Mouse (Mus musculus) lung, postnatal 0 days (tissue): ENCODE measurements at regions not wholly inside any gene's neighbourhood (a gene's known extent, or its start where the extent isn't known, plus 50 kb on each side); places are given as distances from the start of the nearest gene placed in this dataset.

Source experiments
- ATAC-seq: fragments of 200-750 bp; cut with Nextera tagmentation; 2 replicates; pipeline ENCODE4 v1.8.0; 2017; ENCODE audit warnings: moderate library complexity
- DNase-seq: peaks from one replicate; pipeline ENCODE4 v3.0.0-alpha.2; 2016; ENCODE audit warnings: low spot score
- H3K27ac ChIP-seq: fragments of 300-500 bp; sonication (generic); 2 replicates; pipeline ENCODE4 v1.5.1; 2014; ENCODE audit warnings: antibody characterized with exemption, mild to moderate bottlenecking, low read length, mixed read lengths
- H3K27me3 ChIP-seq: fragments of 300-500 bp; sonication (generic); replicated peaks from 2 replicates; pipeline ENCODE4 v1.6.1; 2014; ENCODE audit warnings: low read length, mixed read lengths; ENCODE audit not compliant: insufficient read depth
- H3K36me3 ChIP-seq: fragments of 300-500 bp; sonication (generic); 2 replicates; pipeline ENCODE4 v1.6.1; 2014; ENCODE audit warnings: low read length, mixed read lengths; ENCODE audit not compliant: insufficient read depth
- H3K4me1 ChIP-seq: fragments of 300-500 bp; sonication (generic); 2 replicates; pipeline ENCODE4 v1.6.1; 2014; ENCODE audit warnings: antibody characterized with exemption, low read depth, low read length, mixed read lengths; ENCODE audit not compliant: insufficient read depth
- H3K4me2 ChIP-seq: fragments of 300-500 bp; sonication (generic); replicated peaks from 2 replicates; pipeline ENCODE4 v1.6.1; 2014; ENCODE audit warnings: low read depth, mild to moderate bottlenecking, low read length, moderate library complexity, mixed read lengths
- H3K4me3 ChIP-seq: fragments of 300-500 bp; sonication (generic); 2 replicates; pipeline ENCODE4 v1.5.1; 2014; ENCODE audit warnings: low read depth, low read length
- H3K9ac ChIP-seq: fragments of 300-500 bp; sonication (generic); replicated peaks from 2 replicates; pipeline ENCODE4 v1.6.1; 2014; ENCODE audit warnings: low read depth, mild to moderate bottlenecking
- H3K9me3 ChIP-seq: fragments of 300-500 bp; sonication (generic); 2 replicates; pipeline ENCODE4 v1.6.1; 2016; ENCODE audit warnings: low read length, mixed read lengths
- CTCF ChIP-seq: IDR thresholded peaks from 2 replicates; pipeline ENCODE4 v1.5.1; 2016; ENCODE audit warnings: antibody characterized with exemption, mild to moderate bottlenecking
- EP300 ChIP-seq: IDR thresholded peaks from 2 replicates; pipeline ENCODE4 v1.6.1; 2016; ENCODE audit warnings: antibody characterized with exemption, mild to moderate bottlenecking, control low read depth
- WGBS: fragments of 180-500 bp; shearing (Covaris S2); extraction: QIAGEN DNeasy Blood & Tissue Kit; methylation state at CpG from one replicate; pipeline ENCODE4 v1.1.7; 2014; 5-methylcytosine and 5-hydroxymethylcytosine counted together

- no peak for DNase-seq
- WGBS, result 82% methylated on average over 5 of the region's 5 CpGs
These were observed 194.9 kb downstream of the Gm11146 start for GRCm38 (mm10) chr16:77406999-77407398.

GRCm38 (mm10) chr16:77405859-77406258, 196.0 kb downstream of the Gm11146 start:
- no peaks in the 10 kb centered on the region for H3K9me3 ChIP-seq
- no peak overlapping the region for H3K9ac ChIP-seq
- no peak for TF ChIP-seq CTCF
- TF ChIP-seq EP300, result no peak
- no peaks in the 10 kb centered on the region for H3K4me1 ChIP-seq
- H3K36me3 ChIP-seq, result no peaks in the 10 kb centered on the region
- H3K27me3 ChIP-seq, result no peaks in the 10 kb centered on the region
- H3K4me2 ChIP-seq, result no peak overlapping the region
- ATAC-seq (no peak), DNase-seq (no peak)
- WGBS, result 62% methylated on average over 6 of the region's 6 CpGs
- H3K27ac ChIP-seq, result no peak overlapping the region
- no peak overlapping the region for H3K4me3 ChIP-seq

More at GRCm38 (mm10) chr16:77406999-77407398, 194.9 kb downstream of the Gm11146 start:
- H3K4me2 ChIP-seq, result no peak overlapping the region
- no peak overlapping the region for H3K27ac ChIP-seq
- ATAC-seq, result no peak
- H3K4me3 ChIP-seq, result no peak overlapping the region
- no peaks in the 10 kb centered on the region for H3K36me3 ChIP-seq
- no peaks in the 10 kb centered on the region for H3K4me1 ChIP-seq
- no peaks in the 10 kb centered on the region for H3K9me3 ChIP-seq
- no peaks in the 10 kb centered on the region for H3K27me3 ChIP-seq
- TF ChIP-seq CTCF, result no peak
- TF ChIP-seq EP300, result no peak
- no peak overlapping the region for H3K9ac ChIP-seq

DNA sequence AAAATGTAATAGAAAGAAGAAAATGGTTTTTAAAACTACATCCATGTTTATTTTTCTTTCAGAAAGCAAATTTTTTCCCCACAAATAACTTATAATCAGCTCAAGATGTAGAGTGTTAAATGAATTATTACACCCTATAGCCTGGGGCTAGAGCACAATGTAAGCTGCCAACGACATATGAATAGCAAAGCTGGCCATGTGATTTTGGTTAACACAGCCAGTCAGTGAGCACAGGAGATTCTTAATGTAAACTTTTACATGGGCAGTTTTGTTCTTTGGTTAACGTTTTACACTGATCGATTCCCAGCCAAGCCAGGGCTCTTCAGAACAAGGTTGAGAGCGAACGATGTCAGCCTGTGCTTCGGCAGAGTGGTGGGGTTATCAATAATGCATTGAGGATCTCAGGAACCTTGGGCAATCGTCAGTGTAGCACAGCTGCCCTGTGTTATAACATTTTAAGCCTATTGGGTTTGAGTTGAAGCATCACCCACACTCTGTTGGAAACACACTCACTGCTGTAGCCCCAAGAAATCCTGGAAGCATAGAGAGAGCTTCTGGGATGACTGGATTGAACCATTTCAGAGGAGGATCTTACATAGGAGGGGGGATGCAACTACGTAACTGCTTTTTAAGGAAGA, 196.6 kb downstream of the Gm11146 start:
- WGBS, result 57% methylated on average over 8 of the region's 8 CpGs
- H3K9me3 ChIP-seq, result no peaks in the 10 kb centered on the region
- ATAC-seq, result no peak
- no peaks in the 10 kb centered on the region for H3K4me1 ChIP-seq
- H3K27ac ChIP-seq, result no peak overlapping the region
- no peaks in the 10 kb centered on the region for H3K36me3 ChIP-seq
- no peak overlapping the region for H3K4me3 ChIP-seq
- no peak overlapping the region for H3K4me2 ChIP-seq
- H3K9ac ChIP-seq, result no peak overlapping the region
- no peak for DNase-seq
- TF ChIP-seq CTCF (no peak), EP300 (no peak)
- H3K27me3 ChIP-seq, result no peaks in the 10 kb centered on the region

GRCm38 (mm10) chr16:77402711-77403280, 199.1 kb downstream of the Gm11146 start:
- H3K9me3 ChIP-seq, result no peaks in the 10 kb centered on the region
- no peak overlapping the region for H3K4me3 ChIP-seq
- ATAC-seq (no peak), DNase-seq (no peak)
- WGBS, result 82% methylated on average over 7 of the region's 7 CpGs
- H3K27me3 ChIP-seq, result no peaks in the 10 kb centered on the region
- no peak overlapping the region for H3K27ac ChIP-seq
- no peak overlapping the region for H3K9ac ChIP-seq
- no peak overlapping the region for H3K4me2 ChIP-seq
- H3K4me1 ChIP-seq, result peaks cover 5% of the 10 kb centered on the region; the same call in 1 of the 2 replicates
- no peaks in the 10 kb centered on the region for H3K36me3 ChIP-seq
- TF ChIP-seq CTCF, result no peak
- no peak for TF ChIP-seq EP300

GRCm38 (mm10) chr16:77401185-77401943, 200.5 kb downstream of the Gm11146 start:
- Histone ChIP-seq H3K27me3 (no peaks in the 10 kb centered on the region), H3K4me3 (no peak overlapping the region), H3K9ac (no peak overlapping the region), H3K4me2 (no peak overlapping the region), H3K4me1 (peaks cover 5% of the 10 kb centered on the region; the same call in 1 of the 2 replicates), H3K27ac (no peak overlapping the region), H3K9me3 (no peaks in the 10 kb centered on the region), H3K36me3 (no peaks in the 10 kb centered on the region)
- TF ChIP-seq EP300, result no peak
- TF ChIP-seq CTCF, result no peak
- WGBS, result 69% methylated on average over 4 of the region's 4 CpGs
- DNase-seq (no peak), ATAC-seq (no peak)

DNA sequence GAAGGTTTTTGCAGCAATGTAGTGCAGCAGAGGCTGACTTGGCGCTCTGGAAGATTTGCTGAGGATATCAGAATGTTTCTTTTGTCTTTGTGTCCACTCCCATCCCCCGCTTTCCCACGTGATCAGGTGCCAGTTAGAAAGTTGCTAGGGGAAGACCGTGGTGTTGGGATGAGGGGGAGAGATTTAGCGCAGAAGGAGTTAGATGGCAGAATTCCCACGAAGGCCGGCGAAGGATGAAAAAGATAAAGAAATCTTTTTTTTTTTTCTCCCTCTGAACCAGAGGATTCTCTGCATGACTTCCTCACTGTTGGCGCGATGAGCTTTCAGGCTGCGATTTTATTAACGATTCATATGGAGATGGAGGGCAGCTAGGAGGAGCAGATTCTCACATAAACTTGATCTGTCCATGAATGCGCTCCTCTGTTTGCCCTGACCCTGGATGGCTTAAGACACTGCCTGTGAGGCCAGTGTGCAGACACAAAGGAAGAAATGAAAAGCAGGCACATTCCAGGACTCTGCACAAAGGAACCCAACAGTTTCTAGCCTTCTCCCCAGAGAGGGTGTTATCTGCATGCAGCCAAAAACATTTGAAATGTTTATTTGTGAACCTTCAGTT, 201.5 kb downstream of the Gm11146 start:
- ATAC-seq (no peak; the same call in 1 of the 2 replicates), DNase-seq (peak; percentile 20)
- WGBS, result 4% methylated on average over 13 of the region's 13 CpGs
- Histone ChIP-seq H3K4me2 (peak overlapping the region; percentile 53), H3K9ac (no peak overlapping the region), H3K27me3 (no peaks in the 10 kb centered on the region), H3K4me3 (peak overlapping the region; percentile 24; the same call in 1 of the 2 replicates), H3K36me3 (no peaks in the 10 kb centered on the region), H3K4me1 (peaks cover 5% of the 10 kb centered on the region; the same call in 1 of the 2 replicates), H3K9me3 (no peaks in the 10 kb centered on the region), H3K27ac (no peak overlapping the region)
- TF ChIP-seq CTCF (no peak), EP300 (no peak)
